Mouse (Mus musculus) cerebellum, adult 2 months (tissue): ENCODE data around the gene Sapcd1.

ENCODE experiments used
- CTCF ChIP-seq: fragments of 200-500 bp; IDR thresholded peaks from 2 replicates; pipeline ENCODE4 v1.5.1; 2011; ENCODE audit warnings: low read depth, mild to moderate bottlenecking, control low read depth, low read length, moderate library complexity, borderline replicate concordance; ENCODE audit not compliant: insufficient read depth
- POLR2A ChIP-seq: fragments of 200-500 bp; IDR thresholded peaks from 2 replicates; pipeline ENCODE4 v1.6.1; 2011; ENCODE audit warnings: low read length, control low read depth, borderline replicate concordance; ENCODE audit not compliant: insufficient read depth

- no peak for TF ChIP-seq CTCF
- TF ChIP-seq POLR2A, result no peak
Measured at GRCm38 (mm10) chr17:35055691-35056495, 28.1 kb upstream of the Sapcd1 start.
